9 mouse cellular contexts compared by ENCODE assay signal in genomic region chr5:66968059-66968833, GRCm38 (mm10).
DNase-seq lines count a peak whose midpoint lies in the region; ATAC-seq lines count a peak whose summit lies in the region.
"Had no signal": no experiment of that assay in that cellular context is flagged by ENCODE, and none has a peak within 500 bp of the region (broad histone marks: within the 10 kb centered on the region; RNA-seq: fewer than 3 reads in every experiment).

No protein-coding gene starts in this region.

- H3K4me3 ChIP-seq in embryonic facial prominence, embryonic 13.5 days, result peak overlapping the region; percentile 45
- H3K4me3 ChIP-seq in stomach, embryonic 16.5 days (replicated peaks; ENCODE audit: low read length), result peak overlapping the region; percentile 11
- H3K4me3 ChIP-seq: myocyte had no signal

- WGBS in embryonic facial prominence, embryonic 13.5 days, result 2% methylated on average over 23 of the region's 23 CpGs
- 16% methylated on average over 23 of the region's 23 CpGs for WGBS in stomach, embryonic 16.5 days

- peak overlapping the region; percentile 70 for H3K9ac ChIP-seq in embryonic facial prominence, embryonic 13.5 days
- H3K9ac ChIP-seq in stomach, embryonic 16.5 days (ENCODE audit: low read length), result no peak overlapping the region

- no peaks in the 10 kb centered on the region for H3K27me3 ChIP-seq in embryonic facial prominence, embryonic 13.5 days
- no peaks in the 10 kb centered on the region for H3K27me3 ChIP-seq in stomach, embryonic 16.5 days (ENCODE audit: control insufficient read depth, insufficient read depth, low read length)

- peak overlapping the region; percentile 92 for H3K27ac ChIP-seq in embryonic facial prominence, embryonic 13.5 days
- no peak overlapping the region for H3K27ac ChIP-seq in stomach, embryonic 16.5 days (ENCODE audit: low read length)

- H3K4me1 ChIP-seq in embryonic facial prominence, embryonic 13.5 days, result peaks cover 47% of the 10 kb centered on the region
- no peaks in the 10 kb centered on the region for H3K4me1 ChIP-seq in stomach, embryonic 16.5 days (ENCODE audit: control insufficient read depth, insufficient read depth, low read length)

- no peaks in the 10 kb centered on the region for H3K9me3 ChIP-seq in embryonic facial prominence, embryonic 13.5 days
- no peaks in the 10 kb centered on the region for H3K9me3 ChIP-seq in stomach, embryonic 16.5 days (replicated peaks; ENCODE audit: control insufficient read depth, low read length)

- peaks cover 7% of the 10 kb centered on the region; the same call in 1 of the 2 replicates for H3K36me3 ChIP-seq in embryonic facial prominence, embryonic 13.5 days
- no peaks in the 10 kb centered on the region for H3K36me3 ChIP-seq in stomach, embryonic 16.5 days (ENCODE audit: control insufficient read depth, insufficient read depth, low read length)

- H3K4me2 ChIP-seq in embryonic facial prominence, embryonic 13.5 days, result peak overlapping the region; percentile 65
- H3K4me2 ChIP-seq in stomach, embryonic 16.5 days (ENCODE audit: low read depth, low read length), result peak overlapping the region; percentile 36

- peak; percentile 35 for DNase-seq in adrenal gland, adult 2 months
- no peak for DNase-seq in adrenal gland, postnatal 25 days
- peak; percentile 55 for DNase-seq in heart, postnatal 4 days
- DNase-seq in layer of hippocampus, adult 18-20 months (ENCODE audit: low spot score in 2 of 2), result peak; percentile 43 to 77
- peak; percentile 28 to 59 for DNase-seq in lung, postnatal 4 days
- no peak for DNase-seq in spleen, postnatal 10 days (ENCODE audit: low spot score in 2 of 2)

- peak; percentile 81; the same call in 1 of the 2 replicates for ATAC-seq in embryonic facial prominence, embryonic 13.5 days (ENCODE audit: insufficient number of reproducible peaks, insufficient read depth, low FRiP score, low TSS enrichment, low read depth)
- 0 out of 2 replicates have a peak, but pooled peaks have one; percentile 58 for ATAC-seq in stomach, embryonic 16.5 days (ENCODE audit: insufficient read depth, low FRiP score)

Comparison
In these comparisons a context has a peak if more than half of its experiments do, and no peak if none do; other contexts are left out.
1. DNase-seq: peak in adrenal gland, adult 2 months (single experiment), heart, postnatal 4 days (single experiment), layer of hippocampus, adult 18-20 months (2 of 2) and lung, postnatal 4 days (2 of 2); none in adrenal gland, postnatal 25 days (single experiment) and spleen, postnatal 10 days (0 of 2).